Mouse (Mus musculus): ENCODE data around the gene H2-Ab1. TPM values are rescaled to one million over a fixed set of nuclear protein-coding genes. Genes with fewer than 3 reads are reported as not detected.
"Not testable (repeated sequence)": the region's sequence is repeated elsewhere in the genome, so short reads cannot be mapped to it uniquely, and the experiment has no call there.

H2-Ab1 gene
- polyA plus RNA-seq, 1 experiment from 2014 or later, result 1.7 TPM

DNA sequence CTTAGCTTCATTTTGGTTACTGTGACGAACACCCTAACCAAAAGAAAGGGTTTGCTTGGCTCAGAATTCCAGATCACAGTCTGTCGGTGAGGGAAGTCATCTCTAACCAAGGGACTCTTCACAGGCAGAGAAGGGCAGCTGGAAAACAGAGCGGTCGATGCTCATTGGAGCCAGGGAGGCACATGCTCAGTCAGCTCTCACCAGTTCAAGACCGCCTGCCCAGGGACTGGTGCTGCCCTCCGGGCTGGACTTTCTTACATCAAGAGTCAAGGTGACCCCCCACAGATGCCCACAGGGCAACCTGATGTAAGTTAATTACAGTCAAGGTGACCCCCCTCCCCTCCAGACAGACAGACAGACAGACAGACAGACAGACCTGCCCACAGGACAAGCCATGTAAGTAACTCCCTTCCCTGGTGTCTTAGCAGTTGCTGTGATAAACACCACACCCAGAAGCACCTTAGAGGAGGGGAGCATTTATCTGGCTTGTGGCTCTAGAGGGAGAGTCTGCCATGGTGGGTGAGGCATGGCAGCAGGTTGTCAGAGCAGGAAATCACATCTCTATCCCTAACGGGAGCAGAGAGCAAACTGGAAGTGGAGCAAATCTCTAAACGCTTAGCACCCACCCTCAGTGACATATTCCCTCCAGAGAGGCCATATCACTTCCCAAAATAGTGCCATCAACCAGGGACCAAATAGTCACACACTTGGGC lies 40.1 kb upstream of the H2-Ab1 start:
- 92% methylated on average over 8 of the region's 8 CpGs for WGBS
- H3K27ac ChIP-seq (ENCODE audit: low read depth, low read length), result no peak overlapping the region
- 0 out of 2 replicates have a peak, but pooled peaks cover 4% of the 10 kb centered on the region for H3K27me3 ChIP-seq (ENCODE audit: control insufficient read depth, insufficient read depth, low read length)
- no peak overlapping the region for H3K4me3 ChIP-seq (ENCODE audit: low read depth, low read length)
- ATAC-seq (ENCODE audit: low read depth), result no peak
- H3K4me2 ChIP-seq (ENCODE audit: low read depth, low read length), result no peak overlapping the region
- H3K9me3 ChIP-seq (ENCODE audit: control insufficient read depth, low read length), result no peaks in the 10 kb centered on the region
- no peak overlapping the region for H3K9ac ChIP-seq (replicated peaks; ENCODE audit: low read depth, low read length)
- H3K4me1 ChIP-seq (ENCODE audit: control insufficient read depth, insufficient read depth, low read length), result no peaks in the 10 kb centered on the region
- no peaks in the 10 kb centered on the region for H3K36me3 ChIP-seq (ENCODE audit: control insufficient read depth, insufficient read depth, low read length)

DNA sequence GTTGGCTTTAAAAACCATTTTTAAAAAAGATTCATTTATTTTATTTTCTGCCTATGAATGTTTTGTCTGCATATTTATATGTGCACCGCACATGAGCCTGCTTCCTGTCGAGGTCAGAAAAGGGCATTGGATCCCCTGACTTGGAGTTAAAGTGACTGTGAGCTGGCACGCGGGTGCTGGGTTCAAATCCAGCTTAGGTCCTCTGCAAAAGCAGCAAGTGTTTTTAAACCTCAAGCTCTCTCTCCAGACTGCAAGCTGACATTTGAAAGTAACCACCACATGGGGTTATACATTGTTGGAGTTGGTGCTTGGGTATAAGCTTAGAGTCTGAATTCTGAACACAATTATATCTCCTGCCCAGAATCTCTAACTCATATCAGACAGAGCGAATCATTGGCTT lies 39.5 kb upstream of the H2-Ab1 start:
- no peaks in the 10 kb centered on the region for H3K9me3 ChIP-seq (ENCODE audit: control insufficient read depth, low read length)
- no peaks in the 10 kb centered on the region for H3K36me3 ChIP-seq (ENCODE audit: control insufficient read depth, insufficient read depth, low read length)
- no peak for ATAC-seq (ENCODE audit: low read depth)
- H3K27ac ChIP-seq (ENCODE audit: low read depth, low read length), result no peak overlapping the region
- no peaks in the 10 kb centered on the region for H3K4me1 ChIP-seq (ENCODE audit: control insufficient read depth, insufficient read depth, low read length)
- no peak overlapping the region for H3K4me2 ChIP-seq (ENCODE audit: low read depth, low read length)
- no peak overlapping the region for H3K4me3 ChIP-seq (ENCODE audit: low read depth, low read length)
- WGBS, result 90% methylated on average over 5 of the region's 5 CpGs
- H3K9ac ChIP-seq (replicated peaks; ENCODE audit: low read depth, low read length), result no peak overlapping the region
- H3K27me3 ChIP-seq (ENCODE audit: control insufficient read depth, insufficient read depth, low read length), result 0 out of 2 replicates have a peak, but pooled peaks cover 4% of the 10 kb centered on the region

DNA sequence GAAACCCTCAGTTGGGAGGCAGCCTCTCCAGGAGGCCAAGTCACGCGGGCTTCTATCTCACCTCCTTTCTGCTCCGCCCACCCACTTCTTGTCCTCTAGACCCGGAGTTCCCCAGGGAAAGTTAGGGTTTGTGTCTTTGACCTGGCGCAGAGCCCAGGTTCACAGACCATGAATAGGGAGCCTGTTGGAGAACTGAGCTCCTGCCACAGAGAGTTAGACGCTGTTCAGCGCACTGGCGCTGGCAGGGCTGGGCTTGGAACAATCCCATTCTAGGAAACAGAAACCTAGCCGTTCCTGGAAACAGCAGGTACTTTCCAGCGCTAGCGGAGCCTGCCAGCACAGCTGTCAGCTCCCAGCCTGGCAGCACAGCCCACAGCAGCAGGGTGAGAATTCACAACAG lies 38.8 kb upstream of the H2-Ab1 start:
- Histone ChIP-seq H3K9ac (replicated peaks; ENCODE audit: low read depth, low read length) (no peak overlapping the region), H3K4me1 (ENCODE audit: control insufficient read depth, insufficient read depth, low read length) (no peaks in the 10 kb centered on the region), H3K27ac (ENCODE audit: low read depth, low read length) (no peak overlapping the region), H3K36me3 (ENCODE audit: control insufficient read depth, insufficient read depth, low read length) (no peaks in the 10 kb centered on the region), H3K27me3 (ENCODE audit: control insufficient read depth, insufficient read depth, low read length) (0 out of 2 replicates have a peak, but pooled peaks cover 4% of the 10 kb centered on the region), H3K4me2 (ENCODE audit: low read depth, low read length) (no peak overlapping the region), H3K4me3 (ENCODE audit: low read depth, low read length) (no peak overlapping the region), H3K9me3 (ENCODE audit: control insufficient read depth, low read length) (no peaks in the 10 kb centered on the region)
- 78% methylated on average over 11 of the region's 11 CpGs for WGBS
- no peak for ATAC-seq (ENCODE audit: low read depth)

DNA sequence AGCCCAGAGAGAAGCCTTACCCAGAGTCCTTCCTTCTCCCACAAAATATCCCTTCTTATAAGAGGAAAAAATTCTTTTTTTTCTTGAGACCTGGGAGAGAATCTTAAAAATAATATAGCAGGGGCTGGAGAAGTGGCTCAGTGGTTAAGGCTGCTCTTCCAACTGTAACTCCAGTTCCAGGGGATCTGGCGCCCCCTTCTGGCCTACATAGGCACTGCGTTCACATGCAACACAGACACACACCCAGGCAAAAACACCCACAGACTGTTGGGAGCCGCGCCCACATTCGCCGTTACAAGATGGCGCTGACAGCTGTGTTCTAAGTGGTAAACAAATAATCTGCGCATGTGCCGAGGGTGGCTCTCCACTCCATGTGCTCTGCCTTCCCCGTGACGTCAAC lies 38.4 kb upstream of the H2-Ab1 start:
- ATAC-seq (ENCODE audit: low read depth); H3K4me2 ChIP-seq (ENCODE audit: low read depth, low read length); H3K36me3 ChIP-seq (ENCODE audit: control insufficient read depth, insufficient read depth, low read length); H3K27me3 ChIP-seq (ENCODE audit: control insufficient read depth, insufficient read depth, low read length); H3K4me1 ChIP-seq (ENCODE audit: control insufficient read depth, insufficient read depth, low read length); H3K9me3 ChIP-seq (ENCODE audit: control insufficient read depth, low read length); H3K4me3 ChIP-seq (ENCODE audit: low read depth, low read length); H3K9ac ChIP-seq (replicated peaks; ENCODE audit: low read depth, low read length); H3K27ac ChIP-seq (ENCODE audit: low read depth, low read length): not testable (repeated sequence)
- 87% methylated on average over 8 of the region's 11 CpGs for WGBS

DNA sequence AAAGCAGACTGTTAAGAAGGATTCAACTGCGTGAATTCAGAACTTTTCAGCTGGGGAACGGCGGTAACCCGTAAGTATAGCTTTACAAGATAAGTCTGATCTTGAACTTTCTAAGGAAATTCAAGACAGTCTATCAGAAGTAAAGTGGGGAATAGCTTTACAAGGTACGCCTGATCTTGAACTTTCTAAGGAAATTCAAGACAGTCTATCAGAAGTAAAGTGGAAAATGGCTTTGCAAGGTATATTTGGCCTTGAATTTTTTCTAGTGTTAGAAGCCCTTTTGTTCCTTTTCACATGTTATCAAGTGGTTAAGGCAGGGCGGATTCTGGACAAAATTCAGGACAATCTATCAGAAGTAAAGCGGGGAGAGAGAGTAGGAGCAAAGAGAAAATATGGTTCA lies 37.7 kb upstream of the H2-Ab1 start:
- WGBS, result 100% methylated on average over 3 of the region's 7 CpGs
- H3K9ac ChIP-seq (replicated peaks; ENCODE audit: low read depth, low read length); H3K36me3 ChIP-seq (ENCODE audit: control insufficient read depth, insufficient read depth, low read length); H3K9me3 ChIP-seq (ENCODE audit: control insufficient read depth, low read length); H3K27me3 ChIP-seq (ENCODE audit: control insufficient read depth, insufficient read depth, low read length); H3K27ac ChIP-seq (ENCODE audit: low read depth, low read length); ATAC-seq (ENCODE audit: low read depth); H3K4me1 ChIP-seq (ENCODE audit: control insufficient read depth, insufficient read depth, low read length); H3K4me2 ChIP-seq (ENCODE audit: low read depth, low read length); H3K4me3 ChIP-seq (ENCODE audit: low read depth, low read length): not testable (repeated sequence)

DNA sequence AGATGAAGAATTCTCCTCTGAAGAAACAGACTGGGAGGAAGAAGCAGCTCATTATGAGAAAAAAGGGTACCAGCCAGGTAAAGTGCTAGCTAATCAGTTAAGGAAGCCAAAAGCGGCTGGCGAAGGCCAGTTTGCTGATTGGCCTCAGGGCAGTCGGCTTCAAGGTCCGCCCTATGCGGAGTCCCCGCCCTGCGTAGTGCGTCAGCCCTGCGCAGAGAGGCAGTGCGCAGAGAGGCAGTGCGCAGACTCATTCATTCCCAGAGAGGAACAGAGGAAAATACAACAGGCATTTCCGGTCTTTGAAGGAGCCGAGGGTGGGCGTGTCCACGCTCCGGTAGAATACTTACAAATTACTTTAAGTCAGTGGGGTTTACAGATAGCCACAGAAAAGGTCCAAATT lies 37.1 kb upstream of the H2-Ab1 start:
- H3K4me2 ChIP-seq (ENCODE audit: low read depth, low read length); H3K9ac ChIP-seq (replicated peaks; ENCODE audit: low read depth, low read length); H3K27ac ChIP-seq (ENCODE audit: low read depth, low read length); H3K4me1 ChIP-seq (ENCODE audit: control insufficient read depth, insufficient read depth, low read length); H3K4me3 ChIP-seq (ENCODE audit: low read depth, low read length); H3K9me3 ChIP-seq (ENCODE audit: control insufficient read depth, low read length); ATAC-seq (ENCODE audit: low read depth); H3K36me3 ChIP-seq (ENCODE audit: control insufficient read depth, insufficient read depth, low read length); H3K27me3 ChIP-seq (ENCODE audit: control insufficient read depth, insufficient read depth, low read length): not testable (repeated sequence)
- 100% methylated on average over 1 of the region's 16 CpGs for WGBS

DNA sequence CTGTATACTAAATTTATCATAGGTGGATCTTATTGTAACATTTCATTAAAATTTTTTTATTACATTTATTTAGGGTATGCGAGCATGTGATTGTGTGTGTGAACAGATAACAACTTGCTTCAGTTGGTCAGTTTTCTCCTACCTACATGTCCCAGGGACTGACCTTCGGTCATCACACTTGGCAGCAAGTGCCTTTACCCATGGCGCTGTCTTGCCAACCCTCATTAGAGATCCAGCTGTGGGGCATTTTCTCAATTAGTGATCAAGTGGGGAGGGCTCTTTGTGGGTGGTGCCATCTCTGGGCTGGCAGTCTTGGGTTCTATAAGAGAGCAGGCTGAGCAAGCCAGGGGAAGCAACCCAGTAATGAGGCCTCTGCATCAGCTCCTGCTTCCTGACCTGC lies 32.7 kb upstream of the H2-Ab1 start:
- Histone ChIP-seq H3K27me3 (ENCODE audit: control insufficient read depth, insufficient read depth, low read length) (no peaks in the 10 kb centered on the region), H3K9ac (replicated peaks; ENCODE audit: low read depth, low read length) (no peak overlapping the region), H3K4me1 (ENCODE audit: control insufficient read depth, insufficient read depth, low read length) (no peaks in the 10 kb centered on the region), H3K4me2 (ENCODE audit: low read depth, low read length) (no peak overlapping the region), H3K27ac (ENCODE audit: low read depth, low read length) (no peak overlapping the region), H3K4me3 (ENCODE audit: low read depth, low read length) (no peak overlapping the region), H3K9me3 (ENCODE audit: control insufficient read depth, low read length) (no peaks in the 10 kb centered on the region), H3K36me3 (ENCODE audit: control insufficient read depth, insufficient read depth, low read length) (no peaks in the 10 kb centered on the region)
- no peak for ATAC-seq (ENCODE audit: low read depth)
- over 99% methylated on average over 3 of the region's 3 CpGs for WGBS

DNA sequence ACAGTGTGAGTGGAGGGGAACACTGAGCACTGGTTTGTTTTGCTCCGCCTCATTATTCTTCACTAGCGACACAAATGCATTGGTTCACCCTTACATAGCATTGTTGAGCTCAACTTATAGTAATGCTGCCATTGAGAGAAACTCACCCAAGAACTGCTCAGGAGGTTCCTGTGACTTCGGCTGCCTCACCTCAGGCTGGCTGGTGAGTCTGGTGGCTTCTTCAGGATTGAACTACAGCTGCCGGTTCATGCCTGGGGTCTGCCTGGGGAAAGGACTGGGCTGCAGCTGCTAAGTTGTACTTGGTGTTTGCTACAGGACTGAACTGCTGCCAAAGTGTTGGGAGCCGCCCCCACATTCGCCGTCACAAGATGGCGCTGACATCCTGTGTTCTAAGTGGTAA lies 32.1 kb upstream of the H2-Ab1 start:
- Histone ChIP-seq H3K36me3 (ENCODE audit: control insufficient read depth, insufficient read depth, low read length) (no peaks in the 10 kb centered on the region), H3K4me3 (ENCODE audit: low read depth, low read length) (no peak overlapping the region), H3K27me3 (ENCODE audit: control insufficient read depth, insufficient read depth, low read length) (no peaks in the 10 kb centered on the region), H3K4me1 (ENCODE audit: control insufficient read depth, insufficient read depth, low read length) (no peaks in the 10 kb centered on the region), H3K4me2 (ENCODE audit: low read depth, low read length) (no peak overlapping the region), H3K27ac (ENCODE audit: low read depth, low read length) (no peak overlapping the region), H3K9ac (replicated peaks; ENCODE audit: low read depth, low read length) (no peak overlapping the region), H3K9me3 (ENCODE audit: control insufficient read depth, low read length) (no peaks in the 10 kb centered on the region)
- 94% methylated on average over 8 of the region's 8 CpGs for WGBS
- no peak for ATAC-seq (ENCODE audit: low read depth)

DNA sequence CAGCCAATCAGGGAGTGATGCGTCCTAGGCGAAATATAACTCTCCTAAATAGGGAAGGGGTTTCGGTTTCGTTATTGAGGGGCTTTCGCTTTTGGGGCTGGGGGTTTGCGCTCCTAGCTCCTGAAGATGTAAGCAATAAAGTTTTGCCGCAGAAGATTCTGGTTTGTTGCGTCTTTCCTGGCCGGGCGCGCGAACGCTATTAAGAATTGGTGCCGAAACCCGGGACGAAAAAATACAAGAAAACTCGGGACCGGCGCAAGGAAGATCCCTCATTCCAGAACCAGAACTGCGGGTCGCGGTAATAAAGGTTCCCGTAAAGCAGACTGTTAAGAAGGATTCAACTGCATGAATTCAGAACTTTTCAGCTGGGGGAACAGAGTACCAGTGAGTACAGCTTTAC lies 31.6 kb upstream of the H2-Ab1 start:
- H3K27me3 ChIP-seq (ENCODE audit: control insufficient read depth, insufficient read depth, low read length); H3K4me3 ChIP-seq (ENCODE audit: low read depth, low read length); H3K4me2 ChIP-seq (ENCODE audit: low read depth, low read length); ATAC-seq (ENCODE audit: low read depth); H3K9me3 ChIP-seq (ENCODE audit: control insufficient read depth, low read length); H3K27ac ChIP-seq (ENCODE audit: low read depth, low read length); H3K36me3 ChIP-seq (ENCODE audit: control insufficient read depth, insufficient read depth, low read length); H3K4me1 ChIP-seq (ENCODE audit: control insufficient read depth, insufficient read depth, low read length); H3K9ac ChIP-seq (replicated peaks; ENCODE audit: low read depth, low read length): not testable (repeated sequence)
- WGBS, result over 99% methylated on average over 13 of the region's 23 CpGs
